Mouse (Mus musculus): Measurements from ENCODE around the gene Nlrp1b. TPM values are rescaled to one million over a fixed set of nuclear protein-coding genes. Genes with fewer than 3 reads are reported as not detected.

Gene Nlrp1b
- total RNA-seq (2021) = under 1 TPM; 0.10 to 0.20 TPM
- long read RNA-seq, experiment 1 = 0 reads
- long read RNA-seq, experiment 2 = 0 reads

DNA sequence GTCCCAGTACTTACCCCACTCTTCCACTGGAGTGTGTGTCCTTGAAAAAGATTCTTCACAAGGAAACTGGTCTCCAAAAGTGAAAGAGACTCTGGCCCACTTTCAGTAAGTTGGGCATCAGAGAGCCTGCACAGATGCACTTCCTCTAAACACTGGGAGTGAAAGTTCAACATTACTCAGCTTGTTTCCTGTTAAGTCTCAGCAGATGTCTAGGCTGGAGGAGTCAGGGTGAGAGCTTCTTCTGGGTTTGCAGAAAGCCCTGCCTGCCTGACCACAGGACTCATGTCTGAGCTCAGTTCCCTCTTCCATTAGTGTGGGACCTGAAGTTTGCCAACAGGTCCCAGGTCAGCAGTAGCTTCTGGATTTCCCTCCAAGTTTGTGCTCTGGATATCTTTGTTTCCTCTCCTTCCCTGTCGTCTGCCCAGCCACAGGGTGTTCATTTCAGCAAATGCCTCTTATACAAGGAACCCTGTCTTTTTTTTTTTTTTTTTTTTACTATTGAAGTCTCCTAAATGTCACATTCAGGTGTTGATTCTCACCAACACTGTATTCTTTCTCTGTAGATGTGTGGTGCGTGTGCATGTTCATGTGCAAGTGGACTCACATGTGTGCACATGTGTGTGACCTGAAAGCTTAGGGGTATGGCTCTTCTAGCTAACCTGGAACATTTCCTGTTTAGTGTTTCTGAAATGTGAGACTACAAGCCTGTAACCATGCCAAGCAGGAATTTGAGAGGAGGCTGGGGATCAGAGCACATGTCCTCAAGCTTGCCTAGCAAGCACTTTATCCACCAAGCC lies at the start of gene Nlrp1b:
Gene Nlrp1b (minus strand): TSS at position 50 of the 797 bp plus-strand sequence.
- no peak for DNase-seq (ENCODE audit: low spot score in 2 of 2)

DNA sequence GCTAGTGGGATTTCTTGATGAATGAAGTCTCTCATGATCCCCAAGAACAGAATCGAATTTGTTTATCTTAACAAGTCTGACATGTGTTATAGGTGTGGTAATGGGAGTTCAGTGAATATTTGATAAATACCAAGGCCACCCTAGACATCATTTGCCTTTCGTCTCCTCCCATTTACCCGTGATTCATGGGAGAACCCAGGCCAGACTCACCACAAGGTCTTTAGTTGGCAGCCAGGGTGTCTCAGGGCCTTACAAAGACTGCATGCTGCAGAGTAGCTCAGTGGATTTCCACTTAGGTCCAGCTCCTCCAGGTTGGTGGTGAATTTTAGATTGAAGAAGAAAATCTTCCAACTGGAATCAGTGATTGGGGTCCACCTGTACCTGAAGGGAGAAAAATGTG lies 30.5 kb upstream of the Nlrp1b start:
- no peak for DNase-seq (ENCODE audit: low spot score in 2 of 2)

- no peak for DNase-seq (ENCODE audit: low spot score in 2 of 2)
Observed at GRCm38 (mm10) chr11:71251333-71251732, 20.8 kb upstream of the Nlrp1b start.

DNA sequence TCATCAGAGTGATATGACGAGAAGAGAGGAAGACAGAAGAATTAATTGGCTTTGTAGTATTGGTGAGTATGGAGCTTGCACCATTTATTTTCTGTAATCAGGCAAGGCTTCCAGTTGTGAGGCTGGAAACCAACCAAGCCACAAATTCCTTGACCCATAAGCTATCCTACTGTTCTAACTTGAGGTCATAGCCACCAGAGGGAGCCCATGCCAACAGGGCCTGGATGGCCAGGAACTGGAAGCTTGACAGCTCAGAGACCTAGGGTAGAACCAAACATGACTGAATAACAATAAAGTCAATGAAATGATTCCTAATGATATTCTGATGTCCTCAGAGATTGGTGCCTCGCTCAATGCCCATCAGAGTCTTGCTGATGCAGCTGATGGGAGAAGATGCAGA lies 5.9 kb downstream of the Nlrp1b start:
- no peak for DNase-seq (ENCODE audit: low spot score in 2 of 2)

DNA sequence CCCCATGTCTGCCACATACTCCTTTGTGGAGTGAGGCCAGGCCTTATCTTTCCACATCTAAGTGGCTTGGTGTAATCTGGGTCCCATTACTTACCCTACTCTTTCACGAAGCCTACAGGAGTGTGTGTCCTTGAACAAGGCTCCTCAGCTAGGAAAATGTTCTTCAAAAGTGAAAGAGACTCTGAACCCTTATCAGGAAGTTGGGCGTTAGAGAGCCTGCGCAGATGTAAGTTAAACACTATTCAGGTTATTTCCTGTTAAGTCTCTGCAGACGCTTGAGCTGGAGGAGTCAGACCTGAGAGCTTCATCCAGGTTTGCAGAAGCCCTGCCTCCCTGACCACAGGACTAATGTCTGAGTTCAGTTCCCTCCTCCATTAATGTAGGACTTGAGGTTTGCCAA lies 27.8 kb downstream of the Nlrp1b start:
- DNase-seq (ENCODE audit: low spot score in 2 of 2) = no peak

DNA sequence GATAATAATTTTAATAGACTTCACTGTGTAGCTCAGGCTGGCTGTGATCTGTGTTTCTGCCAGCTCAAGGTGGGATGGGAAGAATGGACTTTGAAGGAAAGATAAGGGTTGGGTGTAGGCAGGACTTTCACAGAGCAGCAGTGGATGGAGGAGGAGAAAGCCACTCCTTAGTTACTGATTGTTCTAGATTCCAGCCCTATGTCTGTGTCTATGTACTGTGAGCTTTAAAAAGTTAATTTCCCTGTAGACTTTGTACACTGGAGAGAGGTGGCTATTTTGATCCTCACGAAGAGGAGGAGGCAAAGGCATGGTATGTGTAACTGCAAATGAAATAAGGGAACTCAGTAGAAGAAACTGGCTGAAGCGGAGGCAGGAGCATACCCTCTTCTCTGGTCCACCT lies 31.2 kb downstream of the Nlrp1b start:
- DNase-seq (ENCODE audit: low spot score in 2 of 2) = no peak

DNA sequence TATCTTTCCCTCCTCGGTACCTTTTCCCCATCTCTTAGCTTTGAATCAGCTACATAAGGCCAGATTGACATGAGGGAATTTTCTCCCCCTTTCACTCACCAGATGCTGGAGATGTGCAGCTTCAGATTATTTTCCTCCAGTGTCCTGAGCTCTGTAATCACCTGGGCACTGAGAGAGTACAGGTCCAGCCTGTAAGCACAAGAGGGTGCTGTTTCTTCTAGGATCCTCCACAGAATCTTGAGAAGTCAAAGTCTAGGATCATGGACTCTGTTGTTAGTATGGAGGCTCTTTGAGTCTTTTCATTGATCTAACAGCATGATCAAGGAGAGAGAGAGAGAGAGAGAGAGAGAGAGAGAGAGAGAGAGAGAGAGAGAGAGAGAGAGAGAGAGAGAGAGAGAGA lies 60.9 kb downstream of the Nlrp1b start:
- DNase-seq (ENCODE audit: low spot score in 2 of 2) = no peak

DNA sequence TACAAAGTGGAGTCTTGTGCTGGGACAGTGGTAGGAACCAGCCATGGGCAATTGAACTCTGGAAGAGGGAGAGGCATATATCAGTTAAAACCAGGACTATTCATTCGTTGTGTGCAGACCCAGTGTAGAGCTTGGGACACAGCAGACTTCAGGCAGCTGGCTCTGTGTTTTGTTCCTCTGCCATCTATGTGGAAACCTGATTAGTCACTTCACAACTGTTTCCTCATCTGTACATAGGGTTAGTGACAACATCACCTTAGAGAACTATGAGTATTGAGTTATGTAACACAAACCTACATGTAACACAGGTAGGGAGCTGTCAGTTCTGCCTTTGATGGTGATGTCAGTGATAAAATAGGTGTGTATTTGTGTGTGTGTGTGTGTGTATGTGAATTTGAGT lies 66.4 kb downstream of the Nlrp1b start:
- DNase-seq (ENCODE audit: low spot score in 2 of 2) = no peak

GRCm38 (mm10) chr11:71159439-71160136 lies 70.9 kb downstream of the Nlrp1b start:
- no peak for DNase-seq (ENCODE audit: low spot score in 2 of 2)

DNA sequence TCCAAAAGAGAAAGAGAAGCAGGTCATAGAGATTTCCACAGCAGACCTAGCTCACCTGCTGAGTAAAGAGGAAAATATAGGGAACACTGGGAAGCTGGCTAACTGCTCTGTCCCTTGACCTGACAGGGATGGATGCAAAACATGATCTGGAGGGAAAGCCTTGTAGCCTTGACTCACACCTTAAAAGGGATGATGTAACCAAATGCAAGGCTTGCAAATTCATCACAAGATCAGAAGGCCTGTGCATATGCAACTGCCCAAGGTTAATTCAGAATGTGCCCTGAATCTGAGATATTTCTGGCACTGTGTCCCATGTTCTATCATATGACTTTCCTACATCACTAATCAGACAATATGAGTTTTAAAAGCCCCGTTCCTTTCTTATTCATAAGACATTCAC lies 75.3 kb downstream of the Nlrp1b start:
- no peak for DNase-seq (ENCODE audit: low spot score in 2 of 2)

DNA sequence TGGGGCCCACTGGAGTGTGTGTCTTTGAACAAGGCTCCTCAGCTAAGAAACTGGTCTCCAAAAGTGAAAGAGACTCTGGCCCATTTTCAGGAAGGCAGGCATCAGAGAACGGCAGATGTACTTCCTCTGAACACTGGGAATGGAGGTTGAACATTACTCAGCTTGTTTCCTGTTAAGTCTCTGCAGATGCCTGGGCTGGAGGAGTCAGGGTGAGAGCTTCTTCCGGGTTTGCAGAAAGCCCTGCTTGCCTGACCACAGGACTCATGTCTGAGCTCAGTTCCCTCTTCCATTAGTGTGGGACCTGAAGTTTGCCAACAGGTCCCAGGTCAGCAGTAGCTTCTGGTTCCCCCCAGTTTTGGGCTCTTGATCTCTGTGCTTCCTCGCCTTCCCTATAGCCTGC lies 85.9 kb downstream of the Nlrp1b start, which contains the start of gene Nlrp1a:
Gene Nlrp1a (minus strand): TSS at position 44 of the 400 bp plus-strand sequence.
- no peak for DNase-seq (ENCODE audit: low spot score in 2 of 2)

DNA sequence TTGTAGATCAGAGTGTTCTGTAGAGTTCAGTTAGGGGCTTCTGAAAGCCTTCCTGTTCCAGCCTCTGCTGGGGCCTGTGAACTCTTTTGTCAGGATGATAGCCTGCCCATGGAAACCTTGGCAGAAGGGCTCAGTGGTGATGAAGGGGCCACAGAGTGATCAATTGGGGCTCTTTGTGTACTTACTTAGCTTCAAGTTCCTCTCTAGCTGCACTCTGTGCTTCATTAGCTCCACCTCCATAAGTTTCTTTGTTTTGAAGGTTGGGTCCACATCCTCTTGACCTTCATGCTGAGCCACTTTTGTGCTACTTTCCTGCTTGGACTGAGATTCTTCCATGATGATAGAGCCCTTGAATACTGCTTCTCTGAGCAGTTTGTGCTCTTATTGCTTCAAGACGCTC lies 88.5 kb downstream of the Nlrp1b start:
- DNase-seq (ENCODE audit: low spot score in 2 of 2) = no peak

DNA sequence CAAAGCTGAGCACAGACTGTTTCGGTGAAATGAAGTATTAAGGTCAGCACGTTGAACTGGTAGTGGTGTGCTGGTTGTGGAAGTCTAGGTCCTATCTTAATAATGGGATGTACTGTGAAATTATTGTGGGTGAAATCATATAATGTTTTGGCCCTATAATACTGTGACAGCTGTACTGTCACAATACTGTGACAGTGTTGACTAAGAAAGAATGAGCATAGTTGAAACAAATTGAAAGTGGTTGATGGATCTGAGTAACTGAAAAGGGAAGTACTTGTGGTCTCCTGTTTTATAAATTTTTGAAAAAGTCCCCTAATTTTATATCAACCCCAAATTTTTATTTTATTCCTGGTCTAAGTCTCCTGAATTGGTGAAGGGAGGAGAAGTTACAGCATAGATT lies 123.4 kb downstream of the Nlrp1b start:
- DNase-seq (ENCODE audit: low spot score in 2 of 2) = no peak

- DNase-seq (ENCODE audit: low spot score in 2 of 2) = no peak
Observed at GRCm38 (mm10) chr11:71106261-71107021, 124.1 kb downstream of the Nlrp1b start.

- no peak for DNase-seq (ENCODE audit: low spot score in 2 of 2)
Observed at GRCm38 (mm10) chr11:71103931-71104330, 126.6 kb downstream of the Nlrp1b start.

Other genes with a start within 250 kb of the Nlrp1b start
- gene C1qbp, start 247.7 kb downstream of the Nlrp1b start, total RNA-seq (2021) = 100 to 1,000 TPM; 163 to 164 TPM
- 10 to 100 TPM; 13.9 to 19.5 TPM for gene Dhx33, start 226.3 kb downstream of the Nlrp1b start, total RNA-seq (2021)
- 10 to 100 TPM in 1 of 2 experiments, 1 to 10 TPM in 1; 9.7 to 13.0 TPM for gene Mis12, start 211.1 kb downstream of the Nlrp1b start, total RNA-seq (2021)
- gene Derl2, start 210.9 kb downstream of the Nlrp1b start, total RNA-seq (2021) = 10 to 100 TPM; 20.2 to 20.7 TPM
- 10 to 100 TPM; 19.5 to 21.8 TPM for gene 6330403K07Rik, start 197.2 kb downstream of the Nlrp1b start, total RNA-seq (2021)
- gene Nlrp1a, start 86.0 kb downstream of the Nlrp1b start, total RNA-seq (2021) = under 1 TPM; 0.36 to 0.59 TPM

All from gastrocnemius, postnatal 4 days (tissue).